Mouse (Mus musculus) heart, adult 2 months (tissue): ENCODE results near the gene Ctbs.

Experiments used
- CTCF ChIP-seq: fragments of 200-600 bp; IDR thresholded peaks from 2 replicates; pipeline ENCODE4 v1.8.1; 2022; ENCODE audit warnings: antibody characterized with exemption, mild to moderate bottlenecking, moderate library complexity
- POLR2A ChIP-seq: fragments of 200-500 bp; IDR thresholded peaks from 2 replicates; pipeline ENCODE4 v1.6.1; 2011; ENCODE audit warnings: mild to moderate bottlenecking, low read depth, low read length, control low read depth; ENCODE audit not compliant: insufficient read depth

DNA sequence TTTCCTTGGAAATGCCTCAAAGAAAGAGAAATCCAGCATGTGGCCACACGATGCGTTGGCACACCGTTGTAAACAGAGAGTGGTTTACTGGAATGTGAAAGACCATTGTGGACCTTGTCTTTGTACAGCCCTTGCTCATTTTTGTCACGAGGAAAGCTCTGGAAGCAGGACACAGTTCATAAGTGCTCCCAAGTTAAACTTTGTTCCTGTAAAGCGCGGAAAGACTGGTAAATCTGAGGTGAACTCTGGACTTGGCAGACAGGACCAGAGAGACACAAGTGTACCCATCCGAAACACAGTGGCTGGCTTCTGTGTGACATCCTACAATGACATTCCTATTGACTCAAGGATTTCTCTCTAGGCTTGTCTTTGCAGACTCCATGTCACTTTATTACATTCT is 6.2 kb upstream of the Ctbs start:
- no peak for TF ChIP-seq POLR2A
- TF ChIP-seq CTCF, result no peak
